Mouse (Mus musculus): ENCODE results near the gene Tnfrsf9. TPM values are rescaled to one million over a fixed set of nuclear protein-coding genes. Genes with fewer than 3 reads are reported as not detected.
"Not testable (repeated sequence)": the region's sequence is repeated elsewhere in the genome, so short reads cannot be mapped to it uniquely, and the experiment has no call there.

The Tnfrsf9 gene
- total RNA-seq, 2 experiments from 2014 or later = 0.29 to 0.45 TPM

- DNase-seq = no peak
Observed at GRCm38 (mm10) chr4:150891308-150891707, 23.1 kb upstream of the Tnfrsf9 start.

GRCm38 (mm10) chr4:150894718-150895501 lies 19.5 kb upstream of the Tnfrsf9 start:
- no peak for DNase-seq
- intact Hi-C loops (cut with DNase I) = no loop called here

More at GRCm38 (mm10) chr4:150891308-150891707, 23.1 kb upstream of the Tnfrsf9 start:
- intact Hi-C loops (cut with DNase I) = no loop called here

- DNase-seq = no peak
- intact Hi-C loops (cut with DNase I) = no loop called here
Observed at GRCm38 (mm10) chr4:150896896-150897624, 17.3 kb upstream of the Tnfrsf9 start.

GRCm38 (mm10) chr4:150898716-150899365 lies 15.5 kb upstream of the Tnfrsf9 start:
- intact Hi-C loops (cut with DNase I) = no loop called here
- peak; percentile 81 to 86 for DNase-seq

GRCm38 (mm10) chr4:150900486-150900885 lies 13.9 kb upstream of the Tnfrsf9 start:
- intact Hi-C loops (cut with DNase I) = loop anchor here (2.0 kb wide), 1 partner anchor 44 kb away; no protein-coding TSS in a partner anchor
- no peak for DNase-seq

- DNase-seq = peak; percentile 83 to 89
- intact Hi-C loops (cut with DNase I) = loop anchor here (1.0 to 2.0 kb wide), 2 partner anchors 45 to 245 kb away; no protein-coding TSS in a partner anchor
Observed at GRCm38 (mm10) chr4:150901651-150902050, 12.7 kb upstream of the Tnfrsf9 start.

- peak; percentile 42 to 44 for DNase-seq
- intact Hi-C loops (cut with DNase I) = no loop called here
Observed at GRCm38 (mm10) chr4:150902062-150902461, 12.3 kb upstream of the Tnfrsf9 start.

GRCm38 (mm10) chr4:150903091-150903742 lies 11.1 kb upstream of the Tnfrsf9 start:
- DNase-seq = no peak
- intact Hi-C loops (cut with DNase I) = no loop called here

GRCm38 (mm10) chr4:150907099-150907498 lies 7.3 kb upstream of the Tnfrsf9 start:
- no peak for DNase-seq
- intact Hi-C loops (cut with DNase I) = no loop called here

GRCm38 (mm10) chr4:150908512-150908911 lies 5.8 kb upstream of the Tnfrsf9 start:
- intact Hi-C loops (cut with DNase I) = not testable (repeated sequence)

GRCm38 (mm10) chr4:150909451-150910156 lies 4.8 kb upstream of the Tnfrsf9 start:
- intact Hi-C loops (cut with DNase I) = no loop called here
- peak; percentile 99 to 100 for DNase-seq

More at GRCm38 (mm10) chr4:150908512-150908911, 5.8 kb upstream of the Tnfrsf9 start:
- not testable (repeated sequence) for DNase-seq

GRCm38 (mm10) chr4:150910164-150910951 lies 4.0 kb upstream of the Tnfrsf9 start:
- intact Hi-C loops (cut with DNase I) = no loop called here
- DNase-seq = no peak

- no peak for DNase-seq
- intact Hi-C loops (cut with DNase I) = no loop called here
Observed at GRCm38 (mm10) chr4:150913743-150914142, 619 bp upstream of the Tnfrsf9 start.

GRCm38 (mm10) chr4:150915181-150915906 lies 982 bp downstream of the Tnfrsf9 start:
- intact Hi-C loops (cut with DNase I) = no loop called here
- no peak for DNase-seq

GRCm38 (mm10) chr4:150917336-150918027 lies 3.1 kb downstream of the Tnfrsf9 start:
- intact Hi-C loops (cut with DNase I) = no loop called here
- no peak for DNase-seq

- intact Hi-C loops (cut with DNase I) = no loop called here
- DNase-seq = no peak
Observed at GRCm38 (mm10) chr4:150921206-150921605, 6.8 kb downstream of the Tnfrsf9 start.

- DNase-seq = no peak
- intact Hi-C loops (cut with DNase I) = no loop called here
Observed at GRCm38 (mm10) chr4:150924308-150924707, 9.9 kb downstream of the Tnfrsf9 start.

- intact Hi-C loops (cut with DNase I) = no loop called here
- DNase-seq = no peak
Observed at GRCm38 (mm10) chr4:150924936-150925335, 10.6 kb downstream of the Tnfrsf9 start.
